Mouse (Mus musculus) kidney, adult 2 months (tissue): ENCODE measurements around the gene Gvin1. TPM values are rescaled to one million over a fixed set of nuclear protein-coding genes. Genes with fewer than 3 reads are reported as not detected.
"Not testable (repeated sequence)": the region's sequence is repeated elsewhere in the genome, so short reads cannot be mapped to it uniquely, and the experiment has no call there.

Experiments used
- DNase-seq: peaks from one replicate; pipeline ENCODE4 v3.0.0; 2021
- H3K27ac ChIP-seq: fragments of 200-500 bp; 2 replicates; pipeline ENCODE4 v1.5.1; 2012; ENCODE audit warnings: low read depth, low read length, control low read depth, inconsistent platforms; ENCODE audit not compliant: insufficient read depth
- H3K27me3 ChIP-seq: fragments of 200-500 bp; replicated peaks from 2 replicates; pipeline ENCODE4 v1.6.1; 2012; ENCODE audit warnings: mild to moderate bottlenecking, moderate library complexity, low read length, inconsistent platforms; ENCODE audit not compliant: control insufficient read depth, insufficient read depth
- H3K36me3 ChIP-seq: fragments of 200-500 bp; 2 replicates; pipeline ENCODE4 v1.6.1; 2012; ENCODE audit warnings: mild to moderate bottlenecking, moderate library complexity, low read length, inconsistent platforms; ENCODE audit not compliant: control insufficient read depth, insufficient read depth
- H3K4me1 ChIP-seq: fragments of 200-500 bp; 2 replicates; pipeline ENCODE4 v1.6.1; 2011; ENCODE audit warnings: low read length; ENCODE audit not compliant: control insufficient read depth, insufficient read depth
- H3K4me3 ChIP-seq: fragments of 200-500 bp; 2 replicates; pipeline ENCODE4 v1.5.1; 2011; ENCODE audit warnings: mild to moderate bottlenecking, low read depth, low read length, control low read depth; ENCODE audit not compliant: insufficient read depth
- CTCF ChIP-seq: fragments of 200-500 bp; conservative IDR thresholded peaks from 2 replicates; pipeline ENCODE4 v1.5.1; 2011; ENCODE audit warnings: low read depth, mild to moderate bottlenecking, control low read depth, low read length, moderate library complexity, mixed read lengths; ENCODE audit not compliant: insufficient read depth, insufficient read length
- POLR2A ChIP-seq: fragments of 200-500 bp; IDR thresholded peaks from one replicate; pipeline ENCODE4 v1.6.1; 2011; ENCODE audit warnings: low read depth, low read length, control low read depth
- WGBS: fragments of 180-500 bp; shearing (Covaris S2); methylation state at CpG from one replicate; pipeline ENCODE4 v1.1.7; 2018; 5-methylcytosine and 5-hydroxymethylcytosine counted together
- polyA plus RNA-seq: library from polyadenylated mRNA; depleted of rRNA; stranded (reverse); fragments of >200 nt; gene quantifications from 2 replicates; pipeline ENCODE4 v1.2.3, GENCODE M21; 2012

The Gvin1 gene
- polyA plus RNA-seq, 1 experiment, result 1.3 TPM

- no peaks in the 10 kb centered on the region for H3K36me3 ChIP-seq
- H3K4me1 ChIP-seq, result peaks cover 10% of the 10 kb centered on the region
- DNase-seq, result peak; percentile 87
- peak overlapping the region; percentile 97 for H3K27ac ChIP-seq
- H3K4me3 ChIP-seq, result no peak overlapping the region
- H3K27me3 ChIP-seq, result no peaks in the 10 kb centered on the region; the same call in 1 of the 2 replicates
- TF ChIP-seq CTCF (no peak), POLR2A (no peak)
- WGBS, result 47% methylated on average over 2 of the region's 2 CpGs
Observed at GRCm38 (mm10) chr7:106236327-106237191, 21.4 kb upstream of the Gvin1 start.

- no peak overlapping the region for H3K4me3 ChIP-seq
- DNase-seq, result no peak
- TF ChIP-seq POLR2A (no peak), CTCF (no peak)
- no peaks in the 10 kb centered on the region for H3K36me3 ChIP-seq
- H3K27me3 ChIP-seq, result no peaks in the 10 kb centered on the region
- H3K4me1 ChIP-seq, result peaks cover 10% of the 10 kb centered on the region
- 81% methylated on average over 2 of the region's 2 CpGs for WGBS
- no peak overlapping the region for H3K27ac ChIP-seq
Observed at GRCm38 (mm10) chr7:106235596-106235995, 20.5 kb upstream of the Gvin1 start.

GRCm38 (mm10) chr7:106215910-106216309 lies 784 bp upstream of the Gvin1 start:
- not testable (repeated sequence) for H3K36me3 ChIP-seq, H3K4me1 ChIP-seq, H3K4me3 ChIP-seq, H3K27me3 ChIP-seq, H3K27ac ChIP-seq, DNase-seq

GRCm38 (mm10) chr7:106213770-106214169 lies 1.4 kb downstream of the Gvin1 start:
- DNase-seq, H3K4me1 ChIP-seq, H3K27me3 ChIP-seq, H3K4me3 ChIP-seq, H3K27ac ChIP-seq, H3K36me3 ChIP-seq: not testable (repeated sequence)
- no CpG with 5 or more reads among the region's 4 CpGs for WGBS

GRCm38 (mm10) chr7:106206630-106207029 lies 8.5 kb downstream of the Gvin1 start:
- not testable (repeated sequence) for H3K4me3 ChIP-seq, H3K27me3 ChIP-seq, H3K4me1 ChIP-seq, H3K36me3 ChIP-seq, H3K27ac ChIP-seq
- 62% methylated on average over 2 of the region's 3 CpGs for WGBS
- peak; percentile 0 for DNase-seq

GRCm38 (mm10) chr7:106177065-106177464 lies 38.1 kb downstream of the Gvin1 start:
- DNase-seq, H3K36me3 ChIP-seq, H3K27me3 ChIP-seq, H3K4me3 ChIP-seq, H3K27ac ChIP-seq, H3K4me1 ChIP-seq: not testable (repeated sequence)

GRCm38 (mm10) chr7:106145013-106145754 lies 69.9 kb downstream of the Gvin1 start:
- WGBS, result 100% methylated on average over 1 of the region's 2 CpGs
- H3K36me3 ChIP-seq, DNase-seq, H3K27ac ChIP-seq, H3K27me3 ChIP-seq, H3K4me1 ChIP-seq, H3K4me3 ChIP-seq: not testable (repeated sequence)

GRCm38 (mm10) chr7:106141128-106141895 lies 73.8 kb downstream of the Gvin1 start:
- H3K27me3 ChIP-seq, H3K36me3 ChIP-seq, DNase-seq, H3K4me3 ChIP-seq, H3K4me1 ChIP-seq, H3K27ac ChIP-seq: not testable (repeated sequence)
- no CpG with 5 or more reads among the region's 1 CpGs for WGBS

GRCm38 (mm10) chr7:106117090-106117948 lies 97.8 kb downstream of the Gvin1 start:
- H3K4me3 ChIP-seq, DNase-seq, H3K27me3 ChIP-seq, H3K27ac ChIP-seq, H3K4me1 ChIP-seq, H3K36me3 ChIP-seq: not testable (repeated sequence)
- no CpG with 5 or more reads among the region's 2 CpGs for WGBS
